ENCODE assay signal across 31 mouse cellular contexts in the genomic region with DNA sequence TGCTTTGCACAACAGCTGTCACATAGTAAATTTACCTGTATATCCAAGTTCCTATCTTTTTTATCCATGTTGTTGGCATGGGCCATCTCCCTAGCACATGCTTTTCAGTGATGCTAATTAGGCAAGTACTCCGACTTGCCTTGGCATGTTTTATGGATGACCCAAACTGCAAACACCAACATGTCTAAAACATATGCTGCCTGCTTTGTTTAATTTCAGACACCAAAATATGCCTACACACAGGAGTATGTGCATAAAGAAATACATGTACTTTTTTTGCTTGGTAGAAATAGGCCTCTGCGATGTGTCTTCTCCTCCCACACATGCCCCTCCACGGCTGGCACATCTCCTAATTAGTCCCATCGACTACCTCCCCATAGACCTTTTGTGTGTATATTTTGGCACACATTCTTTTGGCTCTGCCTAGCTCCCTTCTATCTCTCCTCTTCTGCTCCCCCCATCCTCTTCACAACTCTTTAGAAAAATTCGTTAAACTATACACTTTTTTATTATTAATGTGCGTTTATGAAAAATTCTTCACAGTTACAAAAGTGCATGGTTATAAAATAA. TPM values are rescaled to one million over a fixed set of nuclear protein-coding genes. Genes with fewer than 3 reads are reported as not detected.
DNase-seq lines count a peak whose midpoint lies in the region; ATAC-seq lines count a peak whose summit lies in the region.
"Had no signal": no experiment of that assay in that cellular context is flagged by ENCODE, and none has a peak within 500 bp of the region (broad histone marks: within the 10 kb centered on the region; RNA-seq: fewer than 3 reads in every experiment).

No protein-coding gene starts in this region.

- peak; percentile 63; the same call in 1 of the 2 replicates for ATAC-seq in forebrain, embryonic 13.5 days
- no peak for ATAC-seq in forebrain, embryonic 12.5 days (ENCODE audit: low FRiP score)
- 0 out of 2 replicates have a peak, but pooled peaks have one; percentile 14 for ATAC-seq in frontal cortex, adult (ENCODE audit: low TSS enrichment)
- peak; percentile 75 for ATAC-seq in forebrain, embryonic 16.5 days
- ATAC-seq: CD4-positive, CD25-positive, alpha-beta regulatory T cell, adult 4 months; hindbrain, postnatal 0 days; inflammation-experienced regulatory T-cells, adult 6 months; intestine, embryonic 16.5 days had no signal

- H3K9ac ChIP-seq in forebrain, embryonic 13.5 days: no peak overlapping the region
- H3K9ac ChIP-seq in forebrain, embryonic 12.5 days: no peak overlapping the region
- H3K9ac ChIP-seq in forebrain, embryonic 16.5 days (replicated peaks; ENCODE audit: low read depth, low read length): no peak overlapping the region
- H3K9ac ChIP-seq: embryonic facial prominence, embryonic 13.5 days; heart, embryonic 12.5 days; heart, embryonic 15.5 days; hindbrain, embryonic 14.5 days had no signal

- H3K36me3 ChIP-seq in forebrain, embryonic 13.5 days (ENCODE audit: poor library complexity, severe bottlenecking): no peaks in the 10 kb centered on the region
- H3K36me3 ChIP-seq in forebrain, embryonic 12.5 days (replicated peaks): no peaks in the 10 kb centered on the region
- peaks cover 5% of the 10 kb centered on the region for H3K36me3 ChIP-seq in forebrain, embryonic 16.5 days (ENCODE audit: control insufficient read depth, insufficient read depth)
- H3K36me3 ChIP-seq: embryonic facial prominence, embryonic 10.5 days; embryonic facial prominence, embryonic 13.5 days; heart, embryonic 12.5 days; heart, embryonic 15.5 days had no signal

- no peaks in the 10 kb centered on the region for H3K4me1 ChIP-seq in forebrain, embryonic 13.5 days
- H3K4me1 ChIP-seq in forebrain, embryonic 12.5 days: no peaks in the 10 kb centered on the region
- no peaks in the 10 kb centered on the region for H3K4me1 ChIP-seq in forebrain, embryonic 16.5 days (replicated peaks; ENCODE audit: control insufficient read depth, insufficient read depth, low read length)
- H3K4me1 ChIP-seq: embryonic facial prominence, embryonic 10.5 days; embryonic facial prominence, embryonic 13.5 days; heart, embryonic 12.5 days; heart, embryonic 15.5 days had no signal

- H3K9me3 ChIP-seq in forebrain, embryonic 13.5 days (replicated peaks): no peaks in the 10 kb centered on the region
- H3K9me3 ChIP-seq in forebrain, embryonic 12.5 days: no peaks in the 10 kb centered on the region
- H3K9me3 ChIP-seq in forebrain, embryonic 16.5 days (ENCODE audit: control insufficient read depth, low read length): no peaks in the 10 kb centered on the region
- H3K9me3 ChIP-seq: embryonic facial prominence, embryonic 10.5 days; embryonic facial prominence, embryonic 13.5 days; heart, embryonic 12.5 days; heart, embryonic 15.5 days had no signal

- DNase-seq in frontal cortex, adult 2 months (ENCODE audit: extremely low spot score in 1 of 2, low spot score in 1 of 2): no peak
- peak; percentile 32 for DNase-seq in brain, adult 2 months (ENCODE audit: low read depth, low spot score)
- no peak for DNase-seq in B cell, adult 2 months
- DNase-seq: adrenal gland, adult 2 months; adrenal gland, postnatal 14 days; cerebellum, adult 2 months; cerebellum, adult 9-11 months; cerebellum, postnatal 36 days; embryo, embryonic 11 days; gastrocnemius, adult 2 months; gastrocnemius, postnatal 14 days; heart, adult 18-20 months; heart, postnatal 10 days; heart, postnatal 4 days; kidney, adult 18-20 months; kidney, adult 9 months had no signal

- H3K27me3 ChIP-seq in forebrain, embryonic 13.5 days: no peaks in the 10 kb centered on the region
- H3K27me3 ChIP-seq in forebrain, embryonic 12.5 days: 0 out of 2 replicates have a peak, but pooled peaks cover 7% of the 10 kb centered on the region
- no peaks in the 10 kb centered on the region for H3K27me3 ChIP-seq in forebrain, embryonic 16.5 days (replicated peaks; ENCODE audit: control insufficient read depth, insufficient read depth, low read length)
- H3K27me3 ChIP-seq: embryonic facial prominence, embryonic 13.5 days; heart, embryonic 12.5 days; heart, embryonic 15.5 days had no signal

- H3K4me3 ChIP-seq in forebrain, embryonic 13.5 days: no peak overlapping the region
- H3K4me3 ChIP-seq in forebrain, embryonic 12.5 days (replicated peaks): no peak overlapping the region
- H3K4me3 ChIP-seq in forebrain, embryonic 16.5 days (replicated peaks; ENCODE audit: low read length): no peak overlapping the region
- H3K4me3 ChIP-seq: embryonic facial prominence, embryonic 10.5 days; embryonic facial prominence, embryonic 13.5 days; erythroblast, embryonic 14.5 days; gastrocnemius, adult 2 months; heart, embryonic 12.5 days; heart, embryonic 15.5 days had no signal

- no peak overlapping the region for H3K27ac ChIP-seq in forebrain, embryonic 13.5 days
- no peak overlapping the region for H3K27ac ChIP-seq in forebrain, embryonic 12.5 days
- no peak overlapping the region for H3K27ac ChIP-seq in forebrain, embryonic 16.5 days (ENCODE audit: low read length)
- H3K27ac ChIP-seq: embryonic facial prominence, embryonic 10.5 days; embryonic facial prominence, embryonic 13.5 days; gastrocnemius, adult 2 months; heart, embryonic 15.5 days; hindbrain, embryonic 14.5 days; hindbrain, postnatal 0 days had no signal

- no peak overlapping the region for H3K4me2 ChIP-seq in forebrain, embryonic 13.5 days
- H3K4me2 ChIP-seq in forebrain, embryonic 12.5 days: no peak overlapping the region
- no peak overlapping the region for H3K4me2 ChIP-seq in forebrain, embryonic 16.5 days (ENCODE audit: low read length)
- H3K4me2 ChIP-seq: embryonic facial prominence, embryonic 13.5 days; heart, embryonic 12.5 days; heart, embryonic 15.5 days; hindbrain, embryonic 14.5 days had no signal

- 76% methylated on average over 6 of the region's 6 CpGs for WGBS in forebrain, embryonic 13.5 days
- WGBS in forebrain, embryonic 12.5 days: 90% methylated on average over 6 of the region's 6 CpGs
- WGBS in forebrain, embryonic 16.5 days: 59% methylated on average over 6 of the region's 6 CpGs

RNA-seq across cellular contexts. Expression of a gene that starts 9.3 kb away (rescaled TPM):
- 4.5 and 6.2 TPM in 2 replicates for polyA plus RNA-seq in forebrain, embryonic 13.5 days (2015; fragmentation: Nextera tagmentation; extraction: Ambion mirVana)
- 2.8 and 3.1 TPM in 2 replicates for polyA plus RNA-seq in forebrain, embryonic 12.5 days (2016; fragmentation: Nextera tagmentation; extraction: Ambion mirVana)
- 63.6 and 64.7 TPM in 2 replicates for polyA plus RNA-seq in frontal cortex, adult 2 months (2012; rRNA removed)
- 12.3 and 14.9 TPM in 2 replicates for polyA plus RNA-seq in forebrain, embryonic 16.5 days (2015; fragmentation: Nextera tagmentation; extraction: Ambion mirVana)
- polyA plus RNA-seq: C2C12; CD4-positive, CD25-positive, alpha-beta regulatory T cell, adult 4 months; erythroblast, embryonic 14.5 days; inflammation-experienced regulatory T-cells, adult 6 months had no signal

RNA-seq across cellular contexts. Expression of a gene that starts 51.6 kb away (rescaled TPM):
- polyA plus RNA-seq in forebrain, embryonic 13.5 days (2015; fragmentation: Nextera tagmentation; extraction: Ambion mirVana): 20.0 and 21.7 TPM in 2 replicates
- polyA plus RNA-seq in forebrain, embryonic 12.5 days (2016; fragmentation: Nextera tagmentation; extraction: Ambion mirVana): 27.7 and 28.1 TPM in 2 replicates
- polyA plus RNA-seq in frontal cortex, adult 2 months (2012; rRNA removed): 1.2 TPM in 2 replicates
- 20.7 and 34.3 TPM in 2 replicates for polyA plus RNA-seq in forebrain, embryonic 16.5 days (2015; fragmentation: Nextera tagmentation; extraction: Ambion mirVana)
- polyA plus RNA-seq: C2C12; CD4-positive, CD25-positive, alpha-beta regulatory T cell, adult 4 months; erythroblast, embryonic 14.5 days; inflammation-experienced regulatory T-cells, adult 6 months had no signal
